Mouse (Mus musculus): ENCODE results near the gene Zfp3. TPM values are rescaled to one million over a fixed set of nuclear protein-coding genes. Genes with fewer than 3 reads are reported as not detected.
A peak's percentile ranks its signal among the peaks of the same experiment; 100 is the strongest.

The Zfp3 gene
- 6.8 and 7.2 TPM in 2 replicates for polyA plus RNA-seq (2016; fragmentation: Nextera tagmentation; extraction: Ambion mirVana)

GRCm38 (mm10) chr11:70763936-70764808, at the start of gene Zfp3:
TSS of gene Zfp3 (plus strand) at chr11:70764209.
- H3K4me3 ChIP-seq (replicated peaks): peak within 1 kb of the TSS; percentile 79
- 0 out of 2 replicates have a peak, but pooled peaks cover 7% of the 10 kb centered on the region for H3K36me3 ChIP-seq
- H3K9me3 ChIP-seq: no peaks in the 10 kb centered on the region
- peak within 1 kb of the TSS; percentile 80 for H3K27ac ChIP-seq
- peak within 1 kb of the TSS; percentile 81 for H3K9ac ChIP-seq (replicated peaks)
- H3K4me2 ChIP-seq: peak within 1 kb of the TSS; percentile 77
- H3K4me1 ChIP-seq (replicated peaks): peaks cover 8% of the 10 kb centered on the region
- WGBS: under 1% methylated on average over 78 of the region's 78 CpGs
- ATAC-seq (ENCODE audit: insufficient number of reproducible peaks, insufficient read depth, low FRiP score, low TSS enrichment, low read depth): peak; percentile 78; the same call in 1 of the 2 replicates
- H3K27me3 ChIP-seq: no peaks in the 10 kb centered on the region

GRCm38 (mm10) chr11:70715832-70716231, 48.2 kb upstream of the Zfp3 start:
- Histone ChIP-seq H3K4me3 (replicated peaks) (no peak overlapping the region), H3K27ac (no peak overlapping the region), H3K27me3 (no peaks in the 10 kb centered on the region), H3K4me2 (no peak overlapping the region), H3K9ac (replicated peaks) (no peak overlapping the region), H3K36me3 (peaks cover 85% of the 10 kb centered on the region), H3K4me1 (replicated peaks) (no peaks in the 10 kb centered on the region), H3K9me3 (no peaks in the 10 kb centered on the region)
- no peak for ATAC-seq (ENCODE audit: insufficient number of reproducible peaks, insufficient read depth, low FRiP score, low TSS enrichment, low read depth)
- WGBS: 91% methylated on average over 6 of the region's 6 CpGs

- no peaks in the 10 kb centered on the region for H3K9me3 ChIP-seq
- no peaks in the 10 kb centered on the region for H3K4me1 ChIP-seq (replicated peaks)
- no peak for ATAC-seq (ENCODE audit: insufficient number of reproducible peaks, insufficient read depth, low FRiP score, low TSS enrichment, low read depth)
- H3K27ac ChIP-seq: no peak overlapping the region
- no peak overlapping the region for H3K4me3 ChIP-seq (replicated peaks)
- no peaks in the 10 kb centered on the region for H3K27me3 ChIP-seq
- no peak overlapping the region for H3K9ac ChIP-seq (replicated peaks)
- H3K4me2 ChIP-seq: no peak overlapping the region
- 85% methylated on average over 5 of the region's 5 CpGs for WGBS
- H3K36me3 ChIP-seq: peaks cover 89% of the 10 kb centered on the region
These were observed 45.5 kb upstream of the Zfp3 start for GRCm38 (mm10) chr11:70718481-70718880.

GRCm38 (mm10) chr11:70720567-70720966, 43.4 kb upstream of the Zfp3 start:
- H3K27ac ChIP-seq: no peak overlapping the region
- no peak overlapping the region for H3K9ac ChIP-seq (replicated peaks)
- no peaks in the 10 kb centered on the region for H3K9me3 ChIP-seq
- no peak for ATAC-seq (ENCODE audit: insufficient number of reproducible peaks, insufficient read depth, low FRiP score, low TSS enrichment, low read depth)
- no peak overlapping the region for H3K4me2 ChIP-seq
- 91% methylated on average over 3 of the region's 3 CpGs for WGBS
- H3K4me1 ChIP-seq (replicated peaks): no peaks in the 10 kb centered on the region
- no peak overlapping the region for H3K4me3 ChIP-seq (replicated peaks)
- H3K36me3 ChIP-seq: peaks cover 98% of the 10 kb centered on the region
- H3K27me3 ChIP-seq: no peaks in the 10 kb centered on the region

- WGBS: 93% methylated on average over 3 of the region's 3 CpGs
- H3K9ac ChIP-seq (replicated peaks): no peak overlapping the region
- no peak overlapping the region for H3K27ac ChIP-seq
- H3K36me3 ChIP-seq: peaks cover 99% of the 10 kb centered on the region
- no peak overlapping the region for H3K4me3 ChIP-seq (replicated peaks)
- ATAC-seq (ENCODE audit: insufficient number of reproducible peaks, insufficient read depth, low FRiP score, low TSS enrichment, low read depth): no peak
- H3K4me1 ChIP-seq (replicated peaks): no peaks in the 10 kb centered on the region
- no peak overlapping the region for H3K4me2 ChIP-seq
- H3K27me3 ChIP-seq: no peaks in the 10 kb centered on the region
- no peaks in the 10 kb centered on the region for H3K9me3 ChIP-seq
These were observed 42.9 kb upstream of the Zfp3 start for GRCm38 (mm10) chr11:70721072-70721471.

- Histone ChIP-seq H3K4me2 (no peak overlapping the region), H3K4me1 (replicated peaks) (no peaks in the 10 kb centered on the region), H3K36me3 (peaks cover 96% of the 10 kb centered on the region), H3K9me3 (no peaks in the 10 kb centered on the region), H3K27ac (no peak overlapping the region), H3K9ac (replicated peaks) (no peak overlapping the region), H3K27me3 (no peaks in the 10 kb centered on the region), H3K4me3 (replicated peaks) (no peak overlapping the region)
- no peak for ATAC-seq (ENCODE audit: insufficient number of reproducible peaks, insufficient read depth, low FRiP score, low TSS enrichment, low read depth)
- WGBS: 93% methylated on average over 9 of the region's 9 CpGs
These were observed 39.3 kb upstream of the Zfp3 start for GRCm38 (mm10) chr11:70724706-70725105.

- Histone ChIP-seq H3K27ac (no peak overlapping the region), H3K36me3 (peaks cover 79% of the 10 kb centered on the region), H3K4me1 (replicated peaks) (no peaks in the 10 kb centered on the region), H3K4me3 (replicated peaks) (no peak overlapping the region), H3K27me3 (no peaks in the 10 kb centered on the region), H3K9ac (replicated peaks) (no peak overlapping the region), H3K4me2 (no peak overlapping the region), H3K9me3 (no peaks in the 10 kb centered on the region)
- 93% methylated on average over 2 of the region's 2 CpGs for WGBS
- no peak for ATAC-seq (ENCODE audit: insufficient number of reproducible peaks, insufficient read depth, low FRiP score, low TSS enrichment, low read depth)
These were observed 37.4 kb upstream of the Zfp3 start for GRCm38 (mm10) chr11:70726585-70726984.

GRCm38 (mm10) chr11:70727385-70727784, 36.6 kb upstream of the Zfp3 start:
- H3K9ac ChIP-seq (replicated peaks): no peak overlapping the region
- no peaks in the 10 kb centered on the region for H3K9me3 ChIP-seq
- H3K27ac ChIP-seq: no peak overlapping the region
- ATAC-seq (ENCODE audit: insufficient number of reproducible peaks, insufficient read depth, low FRiP score, low TSS enrichment, low read depth): no peak
- H3K4me2 ChIP-seq: no peak overlapping the region
- no peaks in the 10 kb centered on the region for H3K27me3 ChIP-seq
- H3K4me3 ChIP-seq (replicated peaks): no peak overlapping the region
- peaks cover 71% of the 10 kb centered on the region for H3K36me3 ChIP-seq
- 88% methylated on average over 5 of the region's 5 CpGs for WGBS
- no peaks in the 10 kb centered on the region for H3K4me1 ChIP-seq (replicated peaks)

GRCm38 (mm10) chr11:70730427-70731038, 33.5 kb upstream of the Zfp3 start:
- H3K27ac ChIP-seq: no peak overlapping the region
- 77% methylated on average over 9 of the region's 9 CpGs for WGBS
- peaks cover 5% of the 10 kb centered on the region; the same call in 1 of the 2 replicates for H3K4me1 ChIP-seq (replicated peaks)
- H3K27me3 ChIP-seq: no peaks in the 10 kb centered on the region
- H3K4me2 ChIP-seq: no peak overlapping the region
- H3K4me3 ChIP-seq (replicated peaks): no peak overlapping the region
- no peaks in the 10 kb centered on the region for H3K9me3 ChIP-seq
- H3K9ac ChIP-seq (replicated peaks): no peak overlapping the region
- no peak for ATAC-seq (ENCODE audit: insufficient number of reproducible peaks, insufficient read depth, low FRiP score, low TSS enrichment, low read depth)
- peaks cover 40% of the 10 kb centered on the region for H3K36me3 ChIP-seq

- no peak overlapping the region for H3K27ac ChIP-seq
- H3K9ac ChIP-seq (replicated peaks): no peak overlapping the region
- H3K9me3 ChIP-seq: no peaks in the 10 kb centered on the region
- H3K4me1 ChIP-seq (replicated peaks): peaks cover 5% of the 10 kb centered on the region; the same call in 1 of the 2 replicates
- peaks cover 33% of the 10 kb centered on the region for H3K36me3 ChIP-seq
- no peak for ATAC-seq (ENCODE audit: insufficient number of reproducible peaks, insufficient read depth, low FRiP score, low TSS enrichment, low read depth)
- 70% methylated on average over 5 of the region's 5 CpGs for WGBS
- no peaks in the 10 kb centered on the region for H3K27me3 ChIP-seq
- no peak overlapping the region for H3K4me2 ChIP-seq
- no peak overlapping the region for H3K4me3 ChIP-seq (replicated peaks)
These were observed 32.8 kb upstream of the Zfp3 start for GRCm38 (mm10) chr11:70731178-70731577.

- peaks cover 13% of the 10 kb centered on the region for H3K36me3 ChIP-seq
- peaks cover 5% of the 10 kb centered on the region; the same call in 1 of the 2 replicates for H3K4me1 ChIP-seq (replicated peaks)
- WGBS: 27% methylated on average over 5 of the region's 5 CpGs
- H3K4me3 ChIP-seq (replicated peaks): no peak overlapping the region
- ATAC-seq (ENCODE audit: insufficient number of reproducible peaks, insufficient read depth, low FRiP score, low TSS enrichment, low read depth): no peak
- 0 out of 2 replicates have a peak overlapping the region, but pooled peaks have one; percentile 12 for H3K27ac ChIP-seq
- no peak overlapping the region for H3K9ac ChIP-seq (replicated peaks)
- H3K9me3 ChIP-seq: no peaks in the 10 kb centered on the region
- H3K27me3 ChIP-seq: no peaks in the 10 kb centered on the region
- no peak overlapping the region for H3K4me2 ChIP-seq
These were observed 30.8 kb upstream of the Zfp3 start for GRCm38 (mm10) chr11:70733256-70733655.

All from limb, embryonic 12.5 days (tissue).